Mouse (Mus musculus) embryonic facial prominence, embryonic 15.5 days (tissue): ENCODE measurements around the gene Gm13212. TPM values are rescaled to one million over a fixed set of nuclear protein-coding genes. Genes with fewer than 3 reads are reported as not detected.
"Not testable (repeated sequence)": the region's sequence is repeated elsewhere in the genome, so short reads cannot be mapped to it uniquely, and the experiment has no call there.

Experiments
- ATAC-seq: fragments of 200-750 bp; cut with Nextera tagmentation; 2 replicates; pipeline ENCODE4 v1.8.0; 2017; ENCODE audit warnings: low read depth, moderate TSS enrichment; ENCODE audit not compliant: insufficient number of reproducible peaks, low FRiP score, low TSS enrichment
- H3K27ac ChIP-seq: fragments of 300-500 bp; sonication (generic); replicated peaks from 2 replicates; pipeline ENCODE4 v1.5.1; 2015; ENCODE audit warnings: mild to moderate bottlenecking, inconsistent platforms
- H3K27me3 ChIP-seq: fragments of 300-500 bp; sonication (generic); 2 replicates; pipeline ENCODE4 v1.6.1; 2015; ENCODE audit warnings: inconsistent platforms
- H3K36me3 ChIP-seq: fragments of 300-500 bp; sonication (generic); 2 replicates; pipeline ENCODE4 v1.6.1; 2015; ENCODE audit warnings: mild to moderate bottlenecking, inconsistent platforms
- H3K4me1 ChIP-seq: fragments of 300-500 bp; sonication (generic); 2 replicates; pipeline ENCODE4 v1.6.1; 2015; ENCODE audit warnings: inconsistent platforms
- H3K4me2 ChIP-seq: fragments of 300-500 bp; sonication (generic); replicated peaks from 2 replicates; pipeline ENCODE4 v1.6.1; 2015; ENCODE audit warnings: mild to moderate bottlenecking, inconsistent platforms
- H3K4me3 ChIP-seq: fragments of 300-500 bp; sonication (generic); replicated peaks from 2 replicates; pipeline ENCODE4 v1.5.1; 2015; ENCODE audit warnings: mild to moderate bottlenecking, inconsistent platforms
- H3K9ac ChIP-seq: fragments of 300-500 bp; sonication (generic); 2 replicates; pipeline ENCODE4 v1.6.1; 2015; ENCODE audit warnings: inconsistent platforms
- H3K9me3 ChIP-seq: fragments of 300-500 bp; sonication (generic); replicated peaks from 2 replicates; pipeline ENCODE4 v1.6.1; 2016; ENCODE audit warnings: inconsistent platforms
- WGBS: fragments of 180-500 bp; shearing (Covaris S2); methylation state at CpG from one replicate; pipeline ENCODE4 v1.1.7; 2015; 5-methylcytosine and 5-hydroxymethylcytosine counted together
- polyA plus RNA-seq: library from polyadenylated mRNA; unstranded; fragments of >200 nt; fragmentation: Nextera tagmentation; extraction: Ambion mirVana; gene quantifications from 2 replicates; pipeline ENCODE4 v1.2.1, GENCODE M21; 2015

Gene Gm13212
- polyA plus RNA-seq, result 0.88 and 1.1 TPM in 2 replicates

DNA sequence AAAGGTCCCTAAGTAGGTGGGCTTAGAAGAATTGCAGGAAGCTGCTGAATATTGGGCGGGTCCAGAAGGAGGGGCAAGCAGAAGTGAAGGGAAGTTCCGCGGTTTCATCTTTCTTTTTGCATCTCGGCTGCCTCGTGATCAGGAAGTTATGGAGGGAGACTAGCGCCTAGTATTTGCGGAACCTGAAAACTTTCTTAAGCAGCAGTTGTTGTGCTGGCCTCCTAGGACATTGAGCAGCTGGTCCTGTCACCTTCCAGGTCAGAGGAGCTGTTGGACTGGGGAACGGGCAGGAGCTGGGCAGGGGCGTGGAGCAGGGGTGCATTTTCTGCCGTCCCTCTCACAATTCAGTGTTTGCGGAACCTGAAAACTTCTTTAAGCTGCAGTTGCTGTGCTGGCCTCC lies at the start of gene Gm13212:
Gm13212 (plus strand) TSS at position 89 of the 400 bp plus-strand sequence.
- not testable (repeated sequence) for H3K27me3 ChIP-seq, H3K9me3 ChIP-seq, ATAC-seq, H3K27ac ChIP-seq, H3K9ac ChIP-seq, H3K4me2 ChIP-seq, H3K36me3 ChIP-seq, H3K4me1 ChIP-seq
- WGBS, result 19% methylated on average over 11 of the region's 11 CpGs
- peak within 1 kb of the TSS; percentile 22 for H3K4me3 ChIP-seq

DNA sequence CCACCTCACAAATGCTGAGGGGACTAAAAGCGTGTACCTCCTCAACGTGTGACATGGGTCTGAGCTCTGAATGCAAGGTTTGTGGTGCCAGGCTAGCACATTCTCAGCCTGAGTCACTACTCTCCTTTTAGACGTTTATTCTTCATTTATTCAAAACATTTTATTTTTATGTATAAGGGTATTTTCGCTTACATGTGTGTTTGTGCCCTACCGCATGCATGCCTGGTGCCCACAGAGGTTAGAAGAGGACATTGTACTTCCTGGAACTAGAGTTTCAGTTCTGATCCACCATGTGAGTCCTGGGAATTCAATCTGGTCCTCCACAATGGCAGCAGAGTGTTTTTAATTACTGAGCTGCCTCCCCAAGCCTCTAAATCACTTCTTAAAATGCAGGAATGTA lies 41.1 kb upstream of the Gm13212 start:
- not testable (repeated sequence) for H3K27ac ChIP-seq, H3K27me3 ChIP-seq
- WGBS, result 77% methylated on average over 5 of the region's 5 CpGs

DNA sequence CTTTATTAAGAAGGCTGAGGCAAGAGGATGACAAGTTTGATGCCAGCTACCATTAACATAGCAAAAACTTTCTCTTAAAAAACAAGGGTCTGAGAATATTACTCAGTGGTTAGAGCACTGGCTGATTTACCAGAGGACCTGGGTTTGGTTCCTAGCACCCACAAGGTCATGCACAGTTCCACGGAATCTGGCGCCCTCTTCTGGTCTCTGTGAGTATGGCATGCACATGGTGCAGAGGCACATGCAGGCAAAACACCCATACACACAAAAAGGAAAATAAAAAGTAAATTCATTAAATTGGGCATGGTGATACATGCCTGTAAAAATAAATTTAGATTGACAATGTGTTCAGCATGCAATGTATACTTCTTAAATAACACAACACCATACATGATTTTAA lies 39.9 kb upstream of the Gm13212 start:
- H3K27ac ChIP-seq, ATAC-seq, H3K4me1 ChIP-seq, H3K4me2 ChIP-seq, H3K36me3 ChIP-seq, H3K4me3 ChIP-seq, H3K27me3 ChIP-seq, H3K9me3 ChIP-seq, H3K9ac ChIP-seq: not testable (repeated sequence)
- WGBS, result 14% methylated on average over 2 of the region's 2 CpGs

More for the DNA sequence above, 41.1 kb upstream of the Gm13212 start:
- not testable (repeated sequence) for H3K4me2 ChIP-seq, H3K4me1 ChIP-seq, H3K36me3 ChIP-seq, ATAC-seq, H3K9me3 ChIP-seq, H3K4me3 ChIP-seq, H3K9ac ChIP-seq

DNA sequence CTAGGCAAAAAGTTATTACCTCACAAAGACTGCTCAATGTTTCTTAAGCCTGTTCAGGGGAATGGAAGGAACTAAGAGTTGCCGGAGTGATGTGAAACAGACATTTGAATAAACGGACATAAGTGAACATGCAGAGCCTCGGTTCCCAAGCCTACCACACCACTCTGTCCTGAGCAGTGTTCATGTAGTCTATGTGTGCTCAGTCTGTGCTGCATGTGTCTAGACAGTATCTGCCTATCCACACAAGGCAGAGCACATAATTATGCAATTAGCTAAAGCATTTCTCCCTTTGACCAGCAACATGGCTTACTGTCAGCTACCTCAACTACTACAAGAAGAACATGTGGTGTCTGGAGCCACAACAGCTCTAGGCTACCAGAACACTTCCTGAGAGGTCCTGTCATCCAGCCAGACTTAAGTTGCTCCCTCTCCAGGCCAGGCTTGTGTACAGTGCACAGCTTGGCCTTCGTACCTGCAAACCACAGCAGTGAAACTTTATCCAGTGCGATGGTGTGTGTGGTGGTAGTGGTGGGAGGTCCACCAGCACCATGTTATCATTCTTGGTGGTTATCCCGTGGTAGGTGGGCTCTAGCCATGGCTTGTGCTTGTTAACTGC lies 39.1 kb upstream of the Gm13212 start:
- ATAC-seq, result peak; percentile 51; the same call in 1 of the 2 replicates
- H3K4me1 ChIP-seq, H3K36me3 ChIP-seq, H3K4me2 ChIP-seq, H3K27me3 ChIP-seq, H3K9ac ChIP-seq, H3K27ac ChIP-seq, H3K9me3 ChIP-seq, H3K4me3 ChIP-seq: not testable (repeated sequence)
- WGBS, result 71% methylated on average over 6 of the region's 6 CpGs

DNA sequence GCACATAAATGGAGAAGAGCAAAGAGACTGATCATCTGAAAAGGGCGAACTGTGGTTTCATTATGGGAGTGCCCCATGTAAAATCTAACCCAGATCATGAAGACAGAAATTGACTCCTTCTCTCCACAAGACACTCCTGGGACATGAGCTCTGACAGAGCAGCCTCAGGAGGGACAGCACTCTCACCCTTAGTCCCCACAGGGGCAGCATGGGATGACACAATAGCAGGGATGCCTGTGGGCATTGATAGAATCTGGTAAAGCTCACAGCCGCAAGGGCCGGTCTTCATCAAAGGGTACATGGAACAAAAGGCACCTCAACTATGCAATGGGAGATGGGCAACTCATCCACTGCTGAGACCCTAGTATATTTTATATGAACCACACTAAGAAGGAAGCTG lies 38.5 kb upstream of the Gm13212 start:
- WGBS, result 85% methylated on average over 3 of the region's 3 CpGs
- H3K27ac ChIP-seq, H3K4me3 ChIP-seq, H3K4me1 ChIP-seq, H3K9me3 ChIP-seq, H3K4me2 ChIP-seq, H3K9ac ChIP-seq, H3K27me3 ChIP-seq, H3K36me3 ChIP-seq: not testable (repeated sequence)
- ATAC-seq, result peak; percentile 69; the same call in 1 of the 2 replicates

DNA sequence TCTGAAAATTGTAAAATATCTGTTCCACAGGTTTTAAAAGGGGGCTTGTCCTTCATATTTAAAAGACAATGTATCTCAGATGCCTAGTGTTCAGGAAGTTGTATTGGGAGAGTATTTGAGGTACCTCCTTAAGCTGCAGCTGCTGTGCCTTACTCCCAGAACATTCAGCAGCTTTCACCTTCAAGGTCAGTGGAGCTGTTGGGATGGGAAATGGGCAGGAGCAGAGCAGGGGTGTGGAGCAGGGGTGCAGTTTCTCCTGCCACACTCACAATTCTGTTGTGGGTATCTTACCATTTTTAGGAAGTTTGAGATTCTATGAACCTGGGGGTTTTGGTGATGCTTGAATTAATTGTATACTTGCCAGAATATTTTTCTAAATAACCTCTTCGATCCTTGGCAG lies 28.3 kb upstream of the Gm13212 start:
- H3K36me3 ChIP-seq, result no peaks in the 10 kb centered on the region
- no peak for ATAC-seq

DNA sequence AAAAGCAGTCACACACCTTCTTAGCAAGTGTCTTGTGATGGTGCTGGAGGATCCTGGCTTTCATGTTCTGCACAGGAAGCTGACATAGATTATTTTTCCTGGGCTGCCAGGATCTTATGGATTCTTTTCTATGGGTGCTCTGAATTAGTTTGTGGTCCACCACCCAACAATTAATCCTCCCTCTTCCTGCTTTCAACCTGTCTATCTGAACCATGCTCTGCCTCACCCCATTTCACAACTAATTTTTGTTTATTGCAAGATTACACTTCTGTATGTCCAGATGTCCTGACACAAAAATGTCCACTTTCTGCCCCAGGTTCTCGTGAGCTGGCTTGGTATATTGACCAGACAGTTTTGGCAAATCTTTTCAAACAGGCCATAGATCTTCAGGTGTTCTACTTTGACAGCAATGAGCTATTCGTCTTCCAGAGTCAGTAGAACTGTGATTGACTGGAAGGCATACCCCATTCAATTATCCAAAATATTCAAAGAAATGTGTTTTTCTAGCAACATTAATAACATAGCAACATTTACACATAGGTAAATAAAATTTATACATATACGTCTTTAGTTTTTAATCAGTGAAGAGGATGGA lies 25.4 kb upstream of the Gm13212 start:
- 45% methylated on average over 3 of the region's 3 CpGs for WGBS

More for the DNA sequence above, 28.3 kb upstream of the Gm13212 start:
- no peak overlapping the region for H3K4me3 ChIP-seq
- 60% methylated on average over 1 of the region's 1 CpGs for WGBS
- H3K9me3 ChIP-seq, result peaks cover 25% of the 10 kb centered on the region
- no peaks in the 10 kb centered on the region for H3K4me1 ChIP-seq
- no peak overlapping the region for H3K4me2 ChIP-seq
- H3K9ac ChIP-seq, result no peak overlapping the region
- H3K27ac ChIP-seq, result no peak overlapping the region
- H3K27me3 ChIP-seq, result no peaks in the 10 kb centered on the region

DNA sequence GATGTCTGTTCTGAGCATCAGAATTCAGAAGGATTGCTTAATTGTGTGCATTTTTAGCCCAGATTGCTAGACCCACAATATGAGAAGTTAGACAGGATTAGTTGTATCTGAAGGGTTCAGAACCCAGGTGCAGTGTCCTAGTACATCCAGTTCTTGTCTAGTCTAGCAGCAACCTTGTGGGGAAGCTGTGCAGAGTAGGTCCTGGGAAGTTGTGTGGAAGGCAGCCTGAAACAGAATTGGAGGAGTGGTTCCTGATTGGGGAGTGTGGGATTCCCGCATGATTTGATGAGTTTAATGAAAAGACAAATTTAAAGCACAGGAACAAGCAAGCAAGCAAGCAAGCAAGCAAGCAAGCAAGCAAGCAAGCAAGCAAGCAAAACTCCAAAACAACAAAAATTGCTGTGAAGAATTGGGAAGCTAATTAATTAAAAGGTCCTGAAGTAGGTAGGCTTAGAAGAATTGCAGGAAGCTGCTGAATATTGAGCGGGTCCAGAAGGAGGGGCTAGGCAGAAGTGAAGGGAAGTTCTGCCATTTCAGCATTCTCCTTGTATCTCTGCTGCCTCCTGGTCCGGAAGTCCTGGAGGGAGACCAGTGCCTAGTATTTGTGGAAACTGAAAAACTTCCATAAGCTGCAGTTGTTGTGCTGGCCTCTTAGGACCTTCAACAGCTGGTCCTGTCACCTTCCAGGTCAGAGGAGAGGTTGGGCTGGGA lies 20.7 kb upstream of the Gm13212 start:
- no peaks in the 10 kb centered on the region for H3K27me3 ChIP-seq
- H3K9ac ChIP-seq, result no peak overlapping the region
- no peak overlapping the region for H3K27ac ChIP-seq
- no peak for ATAC-seq
- 62% methylated on average over 3 of the region's 3 CpGs for WGBS
- H3K4me3 ChIP-seq, result no peak overlapping the region
- H3K4me2 ChIP-seq, result no peak overlapping the region
- H3K36me3 ChIP-seq, result no peaks in the 10 kb centered on the region
- no peaks in the 10 kb centered on the region for H3K4me1 ChIP-seq
- H3K9me3 ChIP-seq, result peaks cover 21% of the 10 kb centered on the region; the same call in 1 of the 2 replicates

More for the DNA sequence above, 25.4 kb upstream of the Gm13212 start:
- Histone ChIP-seq H3K4me3 (no peak overlapping the region), H3K4me1 (no peaks in the 10 kb centered on the region), H3K9ac (no peak overlapping the region), H3K9me3 (peaks cover 27% of the 10 kb centered on the region; the same call in 1 of the 2 replicates), H3K36me3 (no peaks in the 10 kb centered on the region), H3K27ac (no peak overlapping the region), H3K27me3 (no peaks in the 10 kb centered on the region), H3K4me2 (no peak overlapping the region)
- ATAC-seq, result no peak

DNA sequence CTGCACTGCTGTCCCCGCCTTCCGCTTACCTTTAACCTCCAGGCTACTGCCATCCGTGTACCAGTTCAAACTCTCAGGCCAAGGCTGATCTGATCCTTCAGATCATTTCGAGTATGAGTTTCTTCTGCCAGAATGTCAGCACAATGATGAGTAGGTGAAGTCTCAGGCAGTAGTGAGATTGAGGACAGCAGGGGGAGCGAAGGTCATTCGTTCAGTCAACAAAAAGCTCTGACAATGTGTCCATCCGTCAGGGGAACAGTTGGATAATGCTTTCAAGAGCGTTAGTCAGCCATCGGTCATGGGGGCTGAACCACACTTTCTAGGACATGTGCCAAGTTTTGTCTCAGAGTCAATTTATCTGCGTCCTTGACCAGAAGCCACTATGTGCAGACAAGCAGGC lies 14.5 kb upstream of the Gm13212 start:
- H3K36me3 ChIP-seq, H3K27me3 ChIP-seq, H3K4me1 ChIP-seq, ATAC-seq, H3K4me2 ChIP-seq, H3K27ac ChIP-seq, H3K9me3 ChIP-seq, H3K4me3 ChIP-seq, H3K9ac ChIP-seq: not testable (repeated sequence)
- WGBS, result 84% methylated on average over 9 of the region's 10 CpGs

DNA sequence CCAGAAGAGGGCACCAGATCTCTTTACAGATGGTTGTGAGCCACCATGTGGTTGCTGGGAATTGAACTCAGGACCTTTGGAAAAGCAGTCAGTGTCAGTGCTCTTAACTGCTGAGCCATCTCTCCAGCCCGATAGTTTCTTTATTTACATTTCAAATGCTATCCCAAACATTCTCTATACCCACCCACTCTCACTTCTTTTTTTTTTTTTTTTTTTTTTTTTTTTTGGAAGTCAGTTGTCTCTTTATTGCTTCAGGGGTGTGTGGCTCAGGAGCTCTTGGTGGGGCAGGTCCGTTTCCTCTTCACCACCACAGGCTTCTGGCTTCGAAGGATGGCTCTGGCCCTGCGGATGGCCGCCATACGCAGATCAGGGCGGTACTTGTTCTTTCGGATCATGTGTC lies 8.3 kb upstream of the Gm13212 start:
- not testable (repeated sequence) for H3K27ac ChIP-seq, H3K9me3 ChIP-seq, H3K36me3 ChIP-seq, H3K4me1 ChIP-seq, H3K9ac ChIP-seq, H3K27me3 ChIP-seq, H3K4me2 ChIP-seq, H3K4me3 ChIP-seq, ATAC-seq
- WGBS, result 91% methylated on average over 8 of the region's 8 CpGs

DNA sequence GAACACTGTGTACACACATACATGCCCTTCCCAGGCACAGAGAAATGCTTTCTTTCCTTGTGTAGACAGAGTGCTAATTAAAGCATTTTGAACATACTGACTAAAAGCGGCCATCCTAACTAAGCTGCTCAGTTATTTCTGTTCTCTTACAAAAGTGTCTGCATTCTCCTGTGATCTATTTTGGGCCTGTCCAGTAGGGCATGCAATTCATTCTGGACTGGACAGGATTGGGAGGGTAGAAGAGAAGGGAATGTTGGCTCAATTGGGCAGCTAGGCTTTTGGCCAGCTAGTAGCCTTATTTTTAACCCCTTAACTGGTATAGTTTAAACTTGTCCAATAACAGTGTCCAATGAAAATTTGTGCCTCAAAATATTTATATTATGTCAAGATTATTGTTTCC lies 4.6 kb upstream of the Gm13212 start:
- not testable (repeated sequence) for H3K27ac ChIP-seq
- WGBS, result 83% methylated on average over 1 of the region's 1 CpGs

More for the DNA sequence above, 4.6 kb upstream of the Gm13212 start:
- H3K4me3 ChIP-seq, H3K9me3 ChIP-seq, H3K27me3 ChIP-seq, H3K4me2 ChIP-seq, H3K4me1 ChIP-seq, ATAC-seq, H3K9ac ChIP-seq, H3K36me3 ChIP-seq: not testable (repeated sequence)
